Mouse (Mus musculus): ENCODE measurements around the gene Gm21292. TPM values are rescaled to one million over a fixed set of nuclear protein-coding genes. Genes with fewer than 3 reads are reported as not detected.
"Not testable (repeated sequence)": the region's sequence is repeated elsewhere in the genome, so short reads cannot be mapped to it uniquely, and the experiment has no call there.

The Gm21292 gene
- total RNA-seq (2022) = not detected

- DNase-seq = not testable (repeated sequence)
Measured at GRCm38 (mm10) chrY:9133824-9134223, at the start of gene Gm21292. Gene Gm21292 (minus strand): TSS chrY:9133924.

Other genes with a start within 250 kb of the Gm21292 start
- gene Gm21721, start 68.3 kb upstream of the Gm21292 start, total RNA-seq (2022) = not detected
- not detected for gene Gm21812, start 213.3 kb upstream of the Gm21292 start, total RNA-seq (2022)